Mouse (Mus musculus): ENCODE data around the gene Col5a3.

Col5a3 gene

DNA sequence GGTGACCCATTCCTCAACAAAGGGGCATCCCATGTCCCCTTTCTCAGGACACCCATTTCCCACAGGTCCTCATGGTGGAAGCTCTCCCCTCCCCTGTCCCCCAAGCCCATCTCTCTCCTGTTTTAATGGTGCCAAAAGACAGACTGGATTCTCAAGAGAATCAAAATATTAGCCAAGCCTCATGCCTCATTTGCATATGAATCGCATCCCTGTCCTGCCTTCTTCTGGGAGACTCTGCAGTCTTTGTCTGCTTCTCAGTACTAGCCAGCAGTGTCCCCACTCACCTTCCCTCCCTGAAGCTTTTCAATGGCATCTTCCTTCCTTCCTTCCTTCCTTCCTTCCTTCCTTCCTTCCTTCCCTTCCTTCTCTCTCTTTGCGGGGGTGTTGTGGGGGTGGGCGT is 67.2 kb downstream of the Col5a3 start:
- DNase-seq (ENCODE audit: low spot score): no peak

DNA sequence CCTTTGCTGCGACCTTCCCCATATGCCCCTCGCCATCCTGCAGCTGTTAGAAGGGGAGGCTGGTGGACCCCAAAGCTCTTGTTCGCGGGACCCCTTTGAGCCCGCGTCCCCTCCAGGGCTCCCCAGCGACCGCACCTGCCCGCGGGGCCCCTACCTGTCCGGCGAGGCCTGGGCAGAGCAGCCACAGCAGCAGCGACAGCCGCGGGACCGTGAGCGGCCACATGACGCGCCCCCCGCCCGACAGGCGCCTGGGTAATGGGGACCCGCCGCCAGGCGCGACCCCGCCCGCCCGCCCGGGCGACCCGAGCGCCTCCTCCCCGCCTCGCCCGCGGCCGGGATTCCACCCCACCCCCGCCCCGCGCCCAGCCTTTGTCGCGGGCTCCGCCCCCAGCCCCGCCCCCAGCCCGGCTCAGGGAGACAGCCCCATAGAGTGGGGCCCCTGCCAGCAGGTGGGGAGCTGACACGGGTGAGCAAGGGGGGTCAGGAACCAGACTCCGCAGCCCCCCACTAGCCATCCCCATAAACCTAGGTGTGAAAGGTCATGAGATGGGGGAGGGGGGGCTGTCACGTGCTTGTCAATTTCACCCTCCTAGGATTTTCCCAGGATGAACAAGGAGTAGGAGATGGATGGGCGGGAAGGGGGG is 68.7 kb downstream of the Col5a3 start, which contains the start of gene Olfm2:
Olfm2 (minus strand) TSS at position 333 of the 644 bp plus-strand sequence.
- peak; percentile 38 for DNase-seq (ENCODE audit: low spot score)

DNA sequence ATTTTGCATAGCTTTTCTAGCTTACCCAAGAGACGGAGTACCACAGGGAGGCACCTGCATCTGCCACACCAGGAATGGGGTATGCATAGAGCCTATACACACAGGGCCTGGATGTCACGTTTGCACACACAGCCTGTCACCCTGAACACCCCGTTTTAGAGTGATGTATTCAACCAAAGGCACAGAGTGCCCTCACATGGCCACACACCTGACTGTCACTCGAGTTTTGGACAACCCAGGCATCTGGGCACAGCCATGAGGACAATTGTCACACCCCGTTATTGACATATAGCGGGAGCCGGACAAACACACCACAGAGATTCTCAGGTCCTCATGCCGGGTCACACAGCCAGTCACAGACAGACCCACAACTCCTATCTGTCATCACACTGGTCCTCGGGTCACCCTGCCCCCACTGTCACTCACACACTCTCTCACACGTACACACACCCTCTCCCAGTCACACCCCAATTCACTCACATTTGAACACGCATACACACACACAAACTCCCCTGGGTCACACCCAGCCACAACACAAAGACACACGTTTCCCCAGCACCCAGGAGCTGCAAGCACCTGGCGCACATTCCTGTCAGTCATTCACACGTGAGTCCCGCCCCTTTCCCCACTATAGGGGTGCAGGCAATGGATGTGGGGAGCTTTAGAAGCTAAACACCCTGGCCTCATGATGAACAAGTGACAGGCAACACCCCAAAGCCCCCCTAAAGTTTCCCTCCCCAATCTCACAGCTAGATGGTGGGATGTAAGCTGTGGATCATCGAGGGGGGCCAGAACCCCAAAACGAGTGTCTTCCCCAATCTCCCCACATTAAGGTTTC is 69.5 kb downstream of the Col5a3 start:
- no peak for DNase-seq (ENCODE audit: low spot score)

DNA sequence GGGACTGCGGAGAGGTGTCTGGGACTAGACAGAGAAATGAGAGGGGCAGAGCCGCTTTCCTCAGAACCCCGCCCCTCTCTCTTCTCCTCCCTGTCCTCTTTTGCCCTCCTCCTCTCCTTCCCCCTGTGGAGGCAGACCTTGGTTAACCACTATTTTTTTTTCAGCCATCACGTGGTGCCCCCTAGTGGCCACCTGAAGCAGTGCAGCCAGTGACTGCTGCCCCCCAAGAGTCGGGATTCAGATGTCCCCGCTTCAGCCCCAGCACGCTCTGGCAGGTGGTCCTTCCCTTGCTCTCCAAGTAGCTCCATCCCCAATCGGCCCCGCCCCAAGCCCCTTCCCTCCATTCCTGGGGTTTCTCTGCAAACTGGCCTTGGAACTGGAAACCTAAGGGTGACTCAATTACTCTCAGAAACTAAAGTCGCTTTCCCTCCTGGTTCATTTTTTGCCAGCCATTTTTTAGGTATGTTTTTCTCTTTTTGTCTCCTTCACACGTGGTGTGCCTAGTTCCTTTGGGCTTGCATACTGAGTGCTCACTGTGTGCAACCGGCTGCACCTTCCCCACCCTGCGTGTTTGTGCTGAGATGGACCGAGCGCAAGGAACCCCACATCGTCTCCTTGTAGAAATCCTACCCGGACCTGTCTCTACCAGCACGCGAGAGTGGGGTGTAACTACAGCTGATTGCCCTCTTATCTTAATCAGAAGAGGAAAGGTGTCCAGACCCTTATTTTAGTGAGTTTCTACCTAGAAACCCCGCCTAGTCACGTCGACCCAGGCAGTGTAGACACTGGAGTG is 70.7 kb downstream of the Col5a3 start:
- DNase-seq (ENCODE audit: low spot score): no peak

DNA sequence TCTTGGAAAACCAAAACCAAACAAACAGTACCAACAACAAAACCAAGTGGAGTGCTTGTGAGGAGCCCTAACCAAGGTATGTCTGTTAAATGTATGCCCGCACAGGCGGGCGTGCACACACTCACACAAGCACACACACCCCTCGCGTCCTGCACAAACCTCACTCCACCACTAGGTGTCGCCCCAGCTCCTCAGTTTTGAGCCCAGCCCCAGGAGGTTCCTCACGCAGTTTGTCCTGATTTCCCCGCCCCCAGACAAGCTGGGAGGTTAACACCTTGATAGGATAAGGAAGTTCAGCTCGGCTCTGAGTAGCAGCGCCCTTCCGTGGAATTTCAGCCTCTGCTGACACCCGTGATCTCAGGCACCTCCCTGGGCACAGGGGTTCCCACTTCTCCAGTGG is 74.5 kb downstream of the Col5a3 start:
- peak; percentile 89 for DNase-seq (ENCODE audit: low spot score)

DNA sequence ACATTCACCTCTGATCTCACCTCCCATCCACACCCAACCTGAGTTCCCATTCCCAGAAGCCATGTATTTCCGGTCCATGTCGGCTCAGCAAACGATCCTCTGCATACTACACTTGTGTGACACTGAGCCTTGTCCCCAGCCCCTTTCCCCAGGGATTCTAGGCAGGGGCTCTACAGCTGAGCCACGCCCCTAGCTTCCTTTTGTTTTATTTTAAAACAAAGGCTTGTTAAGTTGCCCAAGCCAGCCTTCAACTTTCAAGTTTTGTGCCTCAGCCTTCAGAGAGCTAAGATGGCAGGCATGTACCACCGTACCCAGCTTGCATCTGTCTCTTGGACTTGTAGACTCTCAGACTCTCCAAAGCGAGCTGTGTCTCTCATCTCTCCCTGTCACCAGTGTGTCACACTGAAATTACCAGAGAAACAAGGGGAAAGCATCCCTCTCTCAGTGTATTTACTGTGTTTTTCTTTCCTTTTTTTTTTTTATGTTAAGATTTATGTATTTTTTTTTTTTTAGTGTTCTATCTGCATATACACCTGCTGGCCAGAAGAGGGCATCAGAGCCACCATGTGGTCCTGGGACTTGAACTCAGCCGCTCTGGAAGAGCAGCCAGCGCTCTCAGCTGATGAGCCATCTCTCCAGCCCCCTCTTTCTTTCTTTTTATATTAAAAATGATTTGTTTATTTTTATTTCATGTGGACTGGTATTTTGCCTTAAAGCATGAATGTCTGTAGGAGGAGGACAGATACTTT is 76.4 kb downstream of the Col5a3 start:
- peak; percentile 45 for DNase-seq (ENCODE audit: low spot score)

DNA sequence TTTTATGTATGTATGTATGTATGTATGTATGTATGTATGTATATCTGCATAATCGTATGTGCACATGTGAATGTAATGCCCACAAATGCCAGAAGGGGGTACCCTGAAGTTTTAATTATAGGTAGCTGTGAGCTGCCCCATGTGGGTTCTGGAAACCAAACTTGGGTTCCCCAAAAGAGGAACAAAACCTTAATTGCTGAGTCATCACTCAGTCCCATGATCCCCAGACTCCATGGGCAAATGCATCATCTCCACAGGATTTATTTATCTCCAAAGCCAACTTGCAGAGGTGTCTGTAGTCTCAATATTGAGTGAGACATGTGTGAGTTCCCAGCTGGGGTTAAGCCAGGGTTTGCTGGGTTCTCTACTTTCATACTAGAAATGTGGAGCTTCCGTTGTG is 77.6 kb downstream of the Col5a3 start:
- DNase-seq (ENCODE audit: low spot score): no peak

DNA sequence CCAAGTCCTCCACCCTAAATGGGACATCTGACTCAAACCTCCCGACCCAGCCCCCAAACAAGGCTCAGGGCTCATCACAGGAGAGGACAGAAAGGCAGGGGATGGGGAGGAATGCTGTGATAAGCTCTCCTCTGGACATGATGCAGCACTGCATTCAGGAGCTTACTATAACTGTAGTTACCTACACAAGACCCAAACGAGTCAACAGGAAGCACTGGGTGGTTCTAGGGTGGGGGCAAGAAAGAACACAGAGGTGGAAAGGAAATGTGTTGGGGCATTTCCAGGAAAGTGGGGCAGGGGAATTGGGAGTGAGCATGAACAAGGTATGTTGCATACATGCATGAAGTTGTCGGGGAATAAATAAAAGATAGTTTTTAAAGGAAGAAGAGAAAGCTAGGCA is 80.2 kb downstream of the Col5a3 start:
- no peak for DNase-seq (ENCODE audit: low spot score)

DNA sequence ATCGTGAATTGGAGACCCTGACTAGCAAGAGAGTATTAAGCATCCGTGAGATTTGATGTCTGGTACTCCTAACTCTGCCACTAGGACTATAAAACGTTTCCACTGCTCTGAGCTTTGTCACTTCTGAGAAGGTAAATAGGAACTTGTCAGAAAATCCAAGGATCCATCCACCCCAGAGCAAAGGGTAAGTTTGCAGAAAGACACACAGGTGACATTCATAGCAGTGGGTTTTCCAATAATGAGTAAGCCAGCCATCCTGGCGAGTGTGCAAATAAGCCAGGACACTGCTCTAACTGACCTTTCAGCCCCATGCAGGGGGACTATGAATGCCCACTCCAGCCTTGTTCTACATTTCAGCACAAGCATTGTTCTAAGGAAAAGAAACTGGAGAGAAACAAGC is 83.1 kb downstream of the Col5a3 start:
- DNase-seq (ENCODE audit: low spot score): no peak

DNA sequence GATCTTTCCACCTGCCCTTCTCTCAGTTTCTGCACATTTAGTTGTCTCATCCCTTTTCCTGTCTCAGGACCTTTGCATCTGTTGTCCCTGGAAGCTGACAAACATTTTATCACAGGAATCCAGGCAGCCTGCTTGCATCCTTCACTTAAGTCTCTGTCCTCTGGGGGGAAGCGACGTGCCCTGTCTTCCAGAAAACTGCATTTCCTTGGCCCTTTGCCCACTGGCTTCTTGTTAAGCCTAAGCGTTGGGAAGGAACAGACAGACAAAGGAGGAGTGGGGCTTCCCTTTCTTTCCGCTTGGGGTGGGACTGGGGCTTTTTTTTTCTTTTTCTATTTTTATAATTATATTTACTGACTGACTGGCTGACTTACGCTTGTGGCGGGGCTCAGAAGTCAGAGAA is 85.4 kb downstream of the Col5a3 start:
- no peak for DNase-seq (ENCODE audit: low spot score)

DNA sequence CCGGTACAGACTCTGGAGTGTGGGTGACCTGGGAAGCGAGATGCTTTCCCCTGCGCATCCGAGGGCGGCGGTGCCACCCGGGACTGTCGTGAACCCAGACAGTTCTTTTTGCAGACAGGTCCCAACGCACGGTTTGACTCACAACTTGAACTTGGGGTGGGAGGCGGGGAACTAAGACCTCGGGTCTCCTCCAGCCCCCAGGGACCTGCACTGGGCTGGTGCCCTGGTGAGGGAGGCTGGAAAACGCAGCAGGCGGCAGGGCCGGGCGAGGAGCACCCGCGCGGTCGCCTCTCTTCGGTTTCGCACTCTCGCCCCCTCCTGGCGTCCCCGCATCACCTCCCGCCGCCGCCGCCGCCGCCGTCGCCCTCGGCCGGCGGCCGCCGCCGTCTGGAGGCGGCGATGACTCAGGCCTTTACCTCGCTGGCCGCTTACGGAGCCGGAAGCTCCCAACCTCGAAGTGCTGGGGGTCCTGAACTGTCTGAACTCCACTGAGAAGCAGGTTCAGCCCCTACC is 87.2 kb downstream of the Col5a3 start:
- peak; percentile 77 for DNase-seq (ENCODE audit: low spot score)

DNA sequence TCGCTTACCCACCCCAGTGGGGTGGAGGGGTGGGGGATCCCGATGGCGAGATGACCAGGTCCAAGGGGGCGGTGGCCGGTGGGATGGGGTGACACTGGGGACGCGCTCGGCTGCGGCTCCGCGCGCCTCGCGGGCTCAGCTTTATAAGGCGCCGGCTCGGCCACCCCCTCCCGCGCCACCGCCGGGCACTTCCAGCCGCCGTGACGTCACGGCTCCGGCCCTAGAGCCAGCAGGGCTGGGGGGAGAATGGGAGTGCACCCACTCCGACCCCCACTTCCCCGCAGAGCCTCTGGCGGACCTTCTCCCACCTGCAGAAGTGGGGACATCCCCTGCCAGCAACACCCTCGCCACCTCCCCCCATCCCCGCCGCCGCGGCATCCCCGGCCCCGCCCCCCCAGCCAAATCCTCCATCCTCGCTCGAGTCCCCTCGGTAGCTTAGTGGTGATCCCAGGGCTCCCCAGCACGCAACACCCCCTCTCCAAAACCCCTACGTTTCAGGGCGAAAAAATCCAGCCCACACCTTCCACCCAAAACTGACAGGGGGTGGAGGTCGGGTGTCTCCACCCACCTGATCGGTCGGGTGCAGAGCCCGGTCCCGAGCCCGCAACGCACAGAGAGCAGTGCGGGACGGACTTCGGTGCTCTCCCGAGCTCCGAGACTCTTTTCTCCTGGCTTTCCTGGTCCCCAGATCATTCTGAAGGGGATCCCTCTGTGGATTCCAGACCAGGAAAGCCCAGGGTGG is 87.8 kb downstream of the Col5a3 start:
- DNase-seq (ENCODE audit: low spot score): no peak

DNA sequence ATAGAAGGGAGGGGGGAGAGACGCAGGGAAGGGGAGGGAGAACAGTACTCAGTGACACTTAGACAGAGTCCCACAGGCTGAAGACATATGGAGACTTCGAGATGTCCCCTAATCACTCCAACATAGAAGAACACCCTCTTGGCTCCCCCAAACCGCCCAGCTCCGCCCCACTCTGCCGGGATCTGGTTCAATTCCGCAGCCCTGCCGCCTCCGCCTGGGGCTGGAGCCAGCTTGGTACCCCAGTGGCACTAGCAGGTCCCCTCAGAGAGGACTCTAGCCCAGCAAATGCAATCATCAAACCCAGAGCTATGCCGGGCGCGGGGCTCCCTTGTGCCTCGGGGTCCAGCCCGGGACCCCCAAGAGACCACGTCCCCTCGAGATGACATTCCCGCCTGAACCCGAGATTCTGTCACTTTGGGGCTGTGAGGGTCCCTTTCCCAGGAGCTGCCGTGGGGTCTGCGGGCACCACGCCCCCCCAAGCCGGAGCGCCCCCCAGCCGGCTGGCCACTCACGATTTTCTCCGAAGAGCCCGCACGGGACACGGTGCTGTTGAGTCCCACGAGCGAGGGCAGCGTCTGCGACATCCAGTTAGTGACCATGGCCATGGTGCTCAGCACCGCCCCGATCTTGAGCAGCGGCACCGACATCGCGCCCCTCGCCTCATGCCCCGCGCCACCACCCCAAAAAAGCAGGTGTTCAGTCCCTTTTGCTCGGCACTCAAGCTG is 88.6 kb downstream of the Col5a3 start:
- DNase-seq (ENCODE audit: low spot score): peak; percentile 28

DNA sequence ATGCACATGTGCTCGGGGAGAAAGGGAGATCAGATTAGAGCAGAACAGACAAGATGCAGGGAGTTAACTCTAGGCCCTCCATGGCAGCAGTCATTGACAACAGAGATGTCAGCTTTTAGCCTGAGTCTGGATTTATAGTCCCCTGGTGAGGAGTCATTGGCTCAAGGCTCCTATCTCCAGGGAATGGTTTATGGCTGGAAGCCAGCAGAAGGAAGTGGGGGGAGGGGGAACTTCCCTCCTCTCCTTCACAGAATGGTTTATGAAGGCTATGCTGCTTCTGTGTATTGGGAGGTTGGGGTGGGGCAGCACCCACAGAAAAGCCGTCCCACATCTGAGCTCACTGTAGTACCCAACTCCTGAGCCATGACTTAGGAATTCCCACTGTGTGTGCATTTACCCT is 93.3 kb downstream of the Col5a3 start:
- DNase-seq (ENCODE audit: low spot score): peak; percentile 29
